Mouse (Mus musculus): ENCODE measurements around the gene Rnf185.

DNA sequence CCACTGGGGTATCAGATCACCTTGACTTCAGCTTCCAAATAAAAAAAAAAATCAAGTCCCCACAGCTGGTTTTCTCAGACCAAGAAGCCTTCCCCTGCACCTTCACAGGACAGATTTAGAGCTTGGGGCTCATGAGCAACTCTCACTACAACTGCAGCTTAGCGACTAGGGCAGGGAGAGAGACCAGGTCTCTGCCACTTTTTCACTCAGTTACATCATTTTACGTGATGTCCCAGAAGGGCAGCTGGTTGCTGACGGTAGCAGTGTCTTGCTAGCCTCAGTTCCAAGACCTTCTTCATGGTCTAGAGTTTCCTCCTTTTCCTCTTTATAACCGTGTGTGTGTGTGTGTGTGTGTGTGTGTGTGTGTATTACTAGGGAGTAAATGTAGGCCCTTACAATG lies 18.4 kb downstream of the Rnf185 start:
- no peak for TF ChIP-seq CTCF (conservative IDR thresholded peaks at IDR 0.05; ENCODE audit: low read length)
- no peak for TF ChIP-seq NANOG (IDR thresholded peaks at IDR 0.05; ENCODE audit: borderline replicate concordance, low read length)

Measured in E14TG2a.4 (cell line).